Mouse (Mus musculus) hindbrain, postnatal 0 days (tissue): ENCODE data around the gene Gm10521. TPM values are rescaled to one million over a fixed set of nuclear protein-coding genes. Genes with fewer than 3 reads are reported as not detected.

Experiments
- ATAC-seq: fragments of 200-750 bp; cut with Nextera tagmentation; 2 replicates; pipeline ENCODE4 v1.8.0; 2017; ENCODE audit warnings: mild to moderate bottlenecking, moderate TSS enrichment, moderate library complexity
- DNase-seq: peaks from one replicate; pipeline ENCODE4 v3.0.0-alpha.2; 2015; ENCODE audit warnings: low spot score
- H3K27ac ChIP-seq: fragments of 300-500 bp; sonication (generic); 2 replicates; pipeline ENCODE4 v1.5.1; 2014; ENCODE audit warnings: mild to moderate bottlenecking
- H3K27me3 ChIP-seq: fragments of 300-500 bp; sonication (generic); 2 replicates; pipeline ENCODE4 v1.6.1; 2014; ENCODE audit warnings: low read length, mixed read lengths; ENCODE audit not compliant: insufficient read depth
- H3K36me3 ChIP-seq: fragments of 300-500 bp; sonication (generic); 2 replicates; pipeline ENCODE4 v1.6.1; 2014; ENCODE audit warnings: low read length, mixed read lengths; ENCODE audit not compliant: insufficient read depth
- H3K4me1 ChIP-seq: fragments of 300-500 bp; sonication (generic); 2 replicates; pipeline ENCODE4 v1.6.1; 2014; ENCODE audit warnings: antibody characterized with exemption, low read length, mixed read lengths; ENCODE audit not compliant: insufficient read depth
- H3K4me2 ChIP-seq: fragments of 300-500 bp; sonication (generic); 2 replicates; pipeline ENCODE4 v1.6.1; 2014; ENCODE audit warnings: low read depth, mild to moderate bottlenecking, low read length, moderate library complexity, mixed read lengths
- H3K4me3 ChIP-seq: fragments of 300-500 bp; sonication (generic); 2 replicates; pipeline ENCODE4 v1.5.1; 2014; ENCODE audit warnings: low read length
- H3K9ac ChIP-seq: fragments of 300-500 bp; sonication (generic); replicated peaks from 2 replicates; pipeline ENCODE4 v1.6.1; 2014; ENCODE audit warnings: mild to moderate bottlenecking, low read length, moderate library complexity, mixed read lengths
- H3K9me3 ChIP-seq: fragments of 300-500 bp; sonication (generic); 2 replicates; pipeline ENCODE4 v1.6.1; 2016; ENCODE audit warnings: low read length, mixed read lengths
- CTCF ChIP-seq: IDR thresholded peaks from 2 replicates; pipeline ENCODE4 v1.5.1; 2016; ENCODE audit warnings: antibody characterized with exemption, control low read depth, low read depth
- WGBS: fragments of 180-500 bp; shearing (Covaris S2); extraction: QIAGEN DNeasy Blood & Tissue Kit; methylation state at CpG from one replicate; pipeline ENCODE4 v1.1.7; 2014; 5-methylcytosine and 5-hydroxymethylcytosine counted together
- polyA plus RNA-seq: library from polyadenylated mRNA; unstranded; fragments of >200 nt; fragmentation: Nextera tagmentation; extraction: Ambion mirVana; gene quantifications from 2 replicates; pipeline ENCODE4 v1.2.1, GENCODE M21; 2015
- total RNA-seq: library from RNA; depleted of rRNA; stranded (reverse); fragments of >200 nt; gene quantifications from 2 replicates; pipeline ENCODE4 v1.2.3, GENCODE M21; 2014

The Gm10521 gene
- total and polyA plus RNA-seq, 2 experiments from 2014 or later: not detected

DNA sequence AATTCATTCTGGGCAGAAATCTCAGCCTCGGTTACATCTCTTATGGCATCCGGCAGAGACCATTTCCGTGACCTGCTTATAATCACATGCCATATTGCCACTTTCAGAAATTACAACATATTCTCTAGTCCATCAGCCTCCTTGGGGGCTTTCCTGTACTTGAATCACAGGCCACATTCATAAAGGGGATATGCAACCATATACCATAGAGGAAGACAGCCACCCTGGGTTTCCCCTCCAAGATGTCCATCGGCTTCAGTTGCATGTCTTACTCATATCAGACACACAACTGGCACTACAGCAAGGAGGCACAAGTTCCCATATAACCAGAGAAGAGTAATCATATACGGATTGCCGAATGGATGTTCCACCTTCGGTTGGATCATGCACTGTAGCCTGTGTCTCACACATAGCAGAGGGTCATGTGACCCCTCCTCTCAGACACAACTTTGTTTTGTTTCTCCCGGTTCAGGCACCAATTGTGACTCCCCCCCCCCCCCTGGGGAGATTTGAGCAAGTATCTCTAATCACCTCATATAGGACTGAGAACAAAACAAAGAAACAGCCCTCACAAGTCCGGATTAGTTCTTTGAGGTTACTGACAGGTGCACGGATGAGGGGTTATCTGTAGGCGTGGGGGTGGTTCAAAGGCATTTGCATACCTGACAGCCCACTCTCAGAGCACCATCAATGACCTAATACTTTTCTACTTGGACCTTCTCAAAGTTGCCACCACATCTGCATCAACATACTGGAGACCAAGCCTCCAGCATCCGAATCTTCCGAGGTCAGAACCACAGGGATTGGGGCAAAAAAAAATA, 20.4 kb downstream of the Gm10521 start:
- no peaks in the 10 kb centered on the region for H3K4me1 ChIP-seq
- H3K9ac ChIP-seq: no peak overlapping the region
- H3K27ac ChIP-seq: no peak overlapping the region
- no peak overlapping the region for H3K4me2 ChIP-seq
- no peaks in the 10 kb centered on the region for H3K9me3 ChIP-seq
- TF ChIP-seq CTCF: no peak
- ATAC-seq: no peak
- 78% methylated on average over 13 of the region's 13 CpGs for WGBS
- H3K27me3 ChIP-seq: no peaks in the 10 kb centered on the region
- no peak overlapping the region for H3K4me3 ChIP-seq
- no peaks in the 10 kb centered on the region for H3K36me3 ChIP-seq
- DNase-seq: no peak

DNA sequence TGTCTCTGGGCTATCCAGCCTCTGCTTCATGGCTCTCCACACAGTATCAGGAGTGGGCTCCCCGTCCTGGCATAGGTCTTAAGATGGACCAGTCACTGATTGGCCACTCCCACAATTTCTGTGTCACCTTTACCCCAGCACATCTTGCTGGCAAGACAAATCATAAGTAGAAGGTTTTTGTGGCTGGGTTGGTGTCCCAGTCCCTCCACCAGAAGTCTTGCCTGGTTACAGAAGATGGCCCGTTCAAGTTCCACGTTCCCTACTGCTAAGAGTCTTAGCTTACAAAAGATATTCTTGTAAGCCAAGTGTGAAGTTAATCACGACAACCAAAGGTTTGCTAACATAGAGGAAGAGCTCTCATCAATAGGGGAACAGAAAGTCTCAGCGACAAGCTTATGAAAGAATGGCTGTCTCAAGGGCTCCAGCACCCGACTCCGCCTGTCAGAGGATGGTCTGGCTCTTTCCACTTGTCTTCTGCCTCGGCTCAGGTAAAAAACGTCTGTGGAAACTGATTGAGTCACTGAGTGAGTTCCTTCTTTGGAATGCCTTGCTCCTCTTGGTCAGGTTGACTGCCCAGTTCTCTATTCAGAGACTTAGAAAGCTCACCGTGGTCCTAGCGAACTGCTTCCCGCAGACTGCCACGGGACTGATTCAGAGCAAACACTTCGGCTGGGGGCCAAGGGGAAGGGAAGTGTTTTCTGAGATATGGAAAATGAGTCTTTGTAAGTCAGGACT, 22.0 kb downstream of the Gm10521 start, which contains the start of gene Slamf6:
Slamf6 (plus strand) TSS at position 211 of the 735 bp plus-strand sequence.
- 86% methylated on average over 14 of the region's 14 CpGs for WGBS
- no peak for DNase-seq

GRCm38 (mm10) chr1:171918136-171918920, 22.9 kb downstream of the Gm10521 start:
- H3K4me2 ChIP-seq: no peak overlapping the region
- H3K27me3 ChIP-seq: no peaks in the 10 kb centered on the region
- no peak overlapping the region for H3K9ac ChIP-seq
- DNase-seq (no peak), ATAC-seq (no peak)
- TF ChIP-seq CTCF: no peak
- H3K36me3 ChIP-seq: no peaks in the 10 kb centered on the region
- 88% methylated on average over 12 of the region's 12 CpGs for WGBS
- no peaks in the 10 kb centered on the region for H3K9me3 ChIP-seq
- no peak overlapping the region for H3K4me3 ChIP-seq
- H3K27ac ChIP-seq: no peak overlapping the region
- no peaks in the 10 kb centered on the region for H3K4me1 ChIP-seq

More for the DNA sequence above, 22.0 kb downstream of the Gm10521 start, which contains the start of gene Slamf6:
- H3K9ac ChIP-seq: no peak within 1 kb of the TSS
- no peak within 1 kb of the TSS for H3K4me3 ChIP-seq
- no peak within 1 kb of the TSS for H3K4me2 ChIP-seq
- no peak for ATAC-seq
- TF ChIP-seq CTCF: no peak
- no peak within 1 kb of the TSS for H3K27ac ChIP-seq
- H3K36me3 ChIP-seq: no peaks in the 10 kb centered on the region
- no peaks in the 10 kb centered on the region for H3K27me3 ChIP-seq
- no peaks in the 10 kb centered on the region for H3K9me3 ChIP-seq
- no peaks in the 10 kb centered on the region for H3K4me1 ChIP-seq

DNA sequence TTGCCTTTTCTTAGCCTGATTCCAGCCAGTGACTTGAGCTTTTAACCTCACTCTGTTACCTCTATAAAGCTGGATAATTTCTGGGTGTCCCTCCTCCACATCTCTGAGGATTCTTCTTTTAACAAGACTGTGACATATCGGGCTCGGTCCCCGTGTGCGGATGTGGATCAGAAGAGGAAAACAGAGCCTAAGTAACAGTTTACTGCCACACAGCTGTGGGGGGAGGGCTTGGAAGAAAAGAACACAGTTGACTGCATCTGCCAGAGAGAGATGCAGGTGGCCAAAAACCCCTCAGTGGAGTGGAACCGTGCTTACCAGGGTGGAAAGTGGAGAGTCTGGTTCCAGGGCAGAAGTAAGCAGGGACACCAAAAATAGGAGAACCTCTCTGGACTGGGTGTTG, 23.7 kb downstream of the Gm10521 start:
- no peaks in the 10 kb centered on the region for H3K9me3 ChIP-seq
- no peaks in the 10 kb centered on the region for H3K4me1 ChIP-seq
- 77% methylated on average over 5 of the region's 5 CpGs for WGBS
- no peaks in the 10 kb centered on the region for H3K27me3 ChIP-seq
- no peak for TF ChIP-seq CTCF
- no peaks in the 10 kb centered on the region for H3K36me3 ChIP-seq
- H3K9ac ChIP-seq: no peak overlapping the region
- no peak for DNase-seq
- no peak for ATAC-seq
- no peak overlapping the region for H3K4me3 ChIP-seq
- H3K4me2 ChIP-seq: no peak overlapping the region
- H3K27ac ChIP-seq: no peak overlapping the region

DNA sequence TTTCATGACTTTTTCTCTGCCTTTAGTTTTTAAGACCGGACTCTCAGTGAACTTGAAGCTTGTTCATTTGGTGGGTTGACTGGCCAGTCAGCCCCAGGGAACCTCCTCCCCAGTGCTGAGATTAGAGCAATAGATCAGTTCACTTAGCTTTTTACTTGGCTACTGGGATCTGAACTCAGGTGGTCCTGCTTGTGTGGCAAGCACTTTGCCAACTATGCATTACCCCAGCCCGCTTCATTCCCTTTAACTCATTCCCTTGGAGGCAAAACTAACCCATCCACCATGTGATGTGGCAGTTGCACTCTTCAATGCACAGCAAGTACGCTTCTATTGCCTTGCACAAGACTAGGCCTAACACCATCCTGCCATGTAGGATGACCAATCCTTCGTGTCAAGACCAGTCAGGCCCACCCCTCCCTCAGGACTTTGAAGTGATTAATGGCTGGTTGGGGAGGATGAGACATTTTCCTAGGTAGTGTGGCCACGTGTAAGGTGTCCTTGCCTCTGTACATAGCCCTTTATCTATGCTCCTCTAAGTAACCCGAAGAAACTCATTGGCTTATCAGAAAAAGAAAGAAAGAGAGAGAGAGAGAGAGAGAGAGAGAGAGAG, 24.5 kb downstream of the Gm10521 start:
- Histone ChIP-seq H3K27ac (no peak overlapping the region), H3K4me3 (no peak overlapping the region), H3K36me3 (no peaks in the 10 kb centered on the region), H3K9ac (no peak overlapping the region), H3K4me1 (no peaks in the 10 kb centered on the region), H3K27me3 (no peaks in the 10 kb centered on the region), H3K9me3 (no peaks in the 10 kb centered on the region), H3K4me2 (no peak overlapping the region)
- 85% methylated on average over 6 of the region's 6 CpGs for WGBS
- DNase-seq (no peak), ATAC-seq (no peak)
- TF ChIP-seq CTCF: no peak

DNA sequence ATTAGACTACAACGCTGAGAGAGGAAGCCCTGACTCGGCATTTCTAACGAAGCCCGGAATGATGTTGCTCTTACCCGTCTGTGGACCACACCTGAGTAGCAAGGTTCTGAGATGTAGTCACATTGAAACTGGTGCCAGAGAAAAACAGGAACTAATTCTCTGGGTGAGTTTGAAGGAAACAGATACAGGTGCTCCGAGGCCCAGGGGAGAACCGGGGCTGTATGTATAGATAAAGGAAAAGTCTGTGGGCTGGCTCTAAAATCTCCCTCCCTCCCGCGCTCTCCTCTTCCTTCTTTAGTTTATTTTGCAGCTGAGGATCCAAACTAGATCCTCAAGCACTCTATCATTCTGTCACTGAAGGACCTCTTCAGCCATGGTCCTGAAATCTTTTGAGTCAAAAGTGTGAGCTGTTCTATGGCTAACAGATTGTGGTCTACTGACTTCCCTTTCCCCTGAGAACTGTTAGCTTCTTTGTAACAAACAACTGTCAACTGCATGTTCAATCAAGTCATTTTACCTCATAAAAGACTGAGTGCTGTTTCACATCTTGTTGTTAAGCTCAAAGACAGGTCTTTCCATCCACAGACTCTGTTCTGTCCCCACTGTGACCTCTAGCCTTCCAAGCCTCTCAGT, 25.6 kb downstream of the Gm10521 start:
- TF ChIP-seq CTCF: no peak
- H3K27ac ChIP-seq: no peak overlapping the region
- WGBS: 88% methylated on average over 9 of the region's 9 CpGs
- DNase-seq: no peak
- ATAC-seq: no peak
- no peaks in the 10 kb centered on the region for H3K4me1 ChIP-seq
- no peak overlapping the region for H3K9ac ChIP-seq
- H3K4me2 ChIP-seq: no peak overlapping the region
- H3K9me3 ChIP-seq: no peaks in the 10 kb centered on the region
- no peak overlapping the region for H3K4me3 ChIP-seq
- no peaks in the 10 kb centered on the region for H3K36me3 ChIP-seq
- H3K27me3 ChIP-seq: no peaks in the 10 kb centered on the region
